Mouse (Mus musculus) testis, adult 2 months (tissue): Measurements from ENCODE around the gene Retreg1.

Source experiments
- CTCF ChIP-seq: fragments of 200-500 bp; IDR thresholded peaks from 2 replicates; pipeline ENCODE4 v1.5.1; 2012; ENCODE audit warnings: low read depth, mild to moderate bottlenecking, inconsistent platforms, low read length, moderate library complexity; ENCODE audit not compliant: control insufficient read depth, insufficient read depth, insufficient replicate concordance
- POLR2A ChIP-seq: fragments of 200-500 bp; IDR thresholded peaks from 2 replicates; pipeline ENCODE4 v1.6.1; 2012; ENCODE audit warnings: low read depth, mild to moderate bottlenecking, inconsistent platforms, low read length, moderate library complexity; ENCODE audit not compliant: control insufficient read depth

DNA sequence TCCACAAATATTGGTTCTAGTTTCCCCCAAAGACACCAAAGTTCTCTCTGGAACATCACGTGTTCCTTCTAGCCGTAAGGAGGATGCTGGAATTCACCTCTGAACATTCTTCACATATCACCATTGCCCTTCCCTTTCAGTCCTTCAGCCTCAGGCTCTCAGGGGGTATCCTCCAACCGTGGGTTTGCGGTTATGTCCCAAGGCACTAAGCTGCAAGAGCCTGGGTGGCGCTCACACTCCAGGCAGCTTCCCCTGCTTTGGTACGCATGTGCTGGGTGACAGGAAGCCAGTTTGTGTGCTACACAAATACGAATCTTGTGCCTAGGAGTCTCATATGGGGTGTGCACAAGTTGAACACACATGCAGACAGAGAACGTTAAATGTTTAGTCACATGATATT lies 104.4 kb downstream of the Retreg1 start:
- TF ChIP-seq CTCF (no peak), POLR2A (no peak)
